Mouse (Mus musculus) monocyte, adult 5-6 weeks (primary cell): Measurements from ENCODE around the gene Itgb5. TPM values are rescaled to one million over a fixed set of nuclear protein-coding genes. Genes with fewer than 3 reads are reported as not detected.
A peak's percentile ranks its signal among the peaks of the same experiment; 100 is the strongest.

Experiments used
- ATAC-seq: fragments of 153-309, 156-312 bp; replicated peaks from 2 replicates; pipeline ENCODE4 v1.8.0; 2017; ENCODE audit warnings: mild to moderate bottlenecking; ENCODE audit not compliant: low TSS enrichment, insufficient number of reproducible peaks, severe bottlenecking, poor library complexity, low FRiP score
- total RNA-seq: library from RNA; stranded (forward); fragments of 200-1000, 200-491, 200-594 nt; gene quantifications from 3 replicates; pipeline ENCODE4 v1.2.3, GENCODE M21; 2017

Itgb5 gene
- total RNA-seq = 77.9 to 109 TPM (median 85.1 TPM) in 3 replicates

GRCm38 (mm10) chr16:33829301-33829831 is at the start of gene Itgb5:
TSS of gene Itgb5 (plus strand) at chr16:33829665.
- ATAC-seq = peak; percentile 38; the same call in 1 of the 2 replicates

GRCm38 (mm10) chr16:33781789-33782728 is 47.4 kb upstream of the Itgb5 start:
- peak; percentile 65; the same call in 1 of the 2 replicates for ATAC-seq

GRCm38 (mm10) chr16:33782729-33783091 is 46.8 kb upstream of the Itgb5 start:
- no peak for ATAC-seq

GRCm38 (mm10) chr16:33784547-33784946 is 44.9 kb upstream of the Itgb5 start:
- no peak for ATAC-seq

GRCm38 (mm10) chr16:33785092-33785704 is 44.3 kb upstream of the Itgb5 start:
- ATAC-seq = peak; percentile 60; the same call in 1 of the 2 replicates

- 0 out of 2 replicates have a peak, but pooled peaks have one; percentile 9 for ATAC-seq
These were observed 42.6 kb upstream of the Itgb5 start for GRCm38 (mm10) chr16:33786657-33787390.

GRCm38 (mm10) chr16:33793846-33794791 is 35.3 kb upstream of the Itgb5 start, which contains the start of gene Muc13:
TSS of gene Muc13 (plus strand) at chr16:33794037.
- ATAC-seq = no peak

- no peak for ATAC-seq
These were observed 34.4 kb upstream of the Itgb5 start for GRCm38 (mm10) chr16:33795106-33795505.

GRCm38 (mm10) chr16:33795887-33796286 is 33.6 kb upstream of the Itgb5 start:
- ATAC-seq = no peak

- ATAC-seq = no peak
These were observed 32.7 kb upstream of the Itgb5 start for GRCm38 (mm10) chr16:33796756-33797155.

- no peak for ATAC-seq
These were observed 31.6 kb upstream of the Itgb5 start for GRCm38 (mm10) chr16:33797860-33798259.

GRCm38 (mm10) chr16:33810002-33810401 is 19.5 kb upstream of the Itgb5 start:
- ATAC-seq = 0 out of 2 replicates have a peak, but pooled peaks have one; percentile 56

GRCm38 (mm10) chr16:33818413-33819165 is 10.9 kb upstream of the Itgb5 start:
- no peak for ATAC-seq

- ATAC-seq = peak; percentile 88
These were observed 8.9 kb upstream of the Itgb5 start for GRCm38 (mm10) chr16:33820269-33821178.

- no peak for ATAC-seq
These were observed 4.9 kb upstream of the Itgb5 start for GRCm38 (mm10) chr16:33824603-33825002.

- no peak for ATAC-seq
These were observed 969 bp upstream of the Itgb5 start for GRCm38 (mm10) chr16:33828496-33828895.
